Mouse (Mus musculus) embryonic facial prominence, embryonic 14.5 days (tissue): ENCODE measurements around the gene Ndufa7. TPM values are rescaled to one million over a fixed set of nuclear protein-coding genes. Genes with fewer than 3 reads are reported as not detected.
"Not testable (repeated sequence)": the region's sequence is repeated elsewhere in the genome, so short reads cannot be mapped to it uniquely, and the experiment has no call there.

Source experiments
- ATAC-seq: fragments of 200-750 bp; cut with Nextera tagmentation; 2 replicates; pipeline ENCODE4 v1.8.0; 2017; ENCODE audit warnings: low read depth, moderate number of reproducible peaks, moderate TSS enrichment
- DNase-seq: peaks from one replicate; pipeline ENCODE4 v3.0.0-alpha.2; 2015; ENCODE audit warnings: low spot score
- H3K27ac ChIP-seq: fragments of 300-500 bp; sonication (generic); replicated peaks from 2 replicates; pipeline ENCODE4 v1.5.1; 2014; ENCODE audit warnings: low read depth, mild to moderate bottlenecking, low read length, moderate library complexity
- H3K27me3 ChIP-seq: fragments of 300-500 bp; sonication (generic); replicated peaks from 2 replicates; pipeline ENCODE4 v1.6.1; 2014; ENCODE audit warnings: low read length; ENCODE audit not compliant: control insufficient read depth, insufficient read depth
- H3K36me3 ChIP-seq: fragments of 300-500 bp; sonication (generic); 2 replicates; pipeline ENCODE4 v1.6.1; 2014; ENCODE audit warnings: low read length, mixed read lengths; ENCODE audit not compliant: control insufficient read depth, insufficient read depth
- H3K4me1 ChIP-seq: fragments of 300-500 bp; sonication (generic); 2 replicates; pipeline ENCODE4 v1.6.1; 2014; ENCODE audit warnings: antibody characterized with exemption, low read length; ENCODE audit not compliant: control insufficient read depth, insufficient read depth
- H3K4me2 ChIP-seq: fragments of 300-500 bp; sonication (generic); 2 replicates; pipeline ENCODE4 v1.6.1; 2014; ENCODE audit warnings: low read depth, mild to moderate bottlenecking, low read length, moderate library complexity, mixed read lengths
- H3K4me3 ChIP-seq: fragments of 300-500 bp; sonication (generic); 2 replicates; pipeline ENCODE4 v1.5.1; 2014; ENCODE audit warnings: low read depth, mild to moderate bottlenecking, low read length
- H3K9ac ChIP-seq: fragments of 300-500 bp; sonication (generic); 2 replicates; pipeline ENCODE4 v1.6.1; 2014; ENCODE audit warnings: low read depth, mild to moderate bottlenecking, low read length, moderate library complexity, mixed read lengths
- H3K9me3 ChIP-seq: fragments of 300-500 bp; sonication (generic); 2 replicates; pipeline ENCODE4 v1.6.1; 2016; ENCODE audit warnings: low read length; ENCODE audit not compliant: control insufficient read depth
- WGBS: fragments of 180-500 bp; shearing (Covaris S2); extraction: QIAGEN DNeasy Blood & Tissue Kit; methylation state at CpG from one replicate; pipeline ENCODE4 v1.1.7; 2014; 5-methylcytosine and 5-hydroxymethylcytosine counted together
- polyA plus RNA-seq: library from polyadenylated mRNA; unstranded; fragments of >200 nt; fragmentation: Nextera tagmentation; extraction: Ambion mirVana; gene quantifications from 2 replicates; pipeline ENCODE4 v1.2.1, GENCODE M21; 2014

Gene Ndufa7
- polyA plus RNA-seq, 1 experiment from 2014 or later, result 488 TPM

DNA sequence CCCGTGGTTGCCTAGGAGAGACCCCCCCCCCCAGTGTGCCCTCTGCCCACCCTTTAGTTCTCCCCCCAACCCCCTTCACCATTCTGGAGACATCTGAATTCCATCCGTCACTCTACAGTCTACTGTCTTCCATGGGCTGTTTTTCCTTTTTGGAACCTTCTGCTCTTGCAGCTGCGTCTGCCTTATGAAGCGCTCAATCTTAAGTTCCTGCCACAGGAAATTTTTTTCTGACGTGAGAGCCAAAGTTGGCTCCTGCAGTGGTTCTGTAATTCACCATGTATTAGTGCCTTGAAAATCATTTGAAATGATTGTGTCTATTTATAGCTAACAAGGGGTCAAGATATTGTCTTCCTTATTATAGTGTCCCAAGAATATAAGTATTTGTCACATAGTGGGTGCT is 7.8 kb upstream of the Ndufa7 start:
- peak overlapping the region; percentile 89 for H3K4me2 ChIP-seq
- peaks cover 30% of the 10 kb centered on the region for H3K36me3 ChIP-seq
- peaks cover 4% of the 10 kb centered on the region; the same call in 1 of the 2 replicates for H3K4me1 ChIP-seq
- DNase-seq (peak; percentile 20), ATAC-seq (no peak)
- peak overlapping the region; percentile 55 for H3K4me3 ChIP-seq
- no peak overlapping the region for H3K27ac ChIP-seq
- H3K27me3 ChIP-seq, result no peaks in the 10 kb centered on the region
- 56% methylated on average over 5 of the region's 5 CpGs for WGBS
- H3K9me3 ChIP-seq, result no peaks in the 10 kb centered on the region
- H3K9ac ChIP-seq, result no peak overlapping the region

DNA sequence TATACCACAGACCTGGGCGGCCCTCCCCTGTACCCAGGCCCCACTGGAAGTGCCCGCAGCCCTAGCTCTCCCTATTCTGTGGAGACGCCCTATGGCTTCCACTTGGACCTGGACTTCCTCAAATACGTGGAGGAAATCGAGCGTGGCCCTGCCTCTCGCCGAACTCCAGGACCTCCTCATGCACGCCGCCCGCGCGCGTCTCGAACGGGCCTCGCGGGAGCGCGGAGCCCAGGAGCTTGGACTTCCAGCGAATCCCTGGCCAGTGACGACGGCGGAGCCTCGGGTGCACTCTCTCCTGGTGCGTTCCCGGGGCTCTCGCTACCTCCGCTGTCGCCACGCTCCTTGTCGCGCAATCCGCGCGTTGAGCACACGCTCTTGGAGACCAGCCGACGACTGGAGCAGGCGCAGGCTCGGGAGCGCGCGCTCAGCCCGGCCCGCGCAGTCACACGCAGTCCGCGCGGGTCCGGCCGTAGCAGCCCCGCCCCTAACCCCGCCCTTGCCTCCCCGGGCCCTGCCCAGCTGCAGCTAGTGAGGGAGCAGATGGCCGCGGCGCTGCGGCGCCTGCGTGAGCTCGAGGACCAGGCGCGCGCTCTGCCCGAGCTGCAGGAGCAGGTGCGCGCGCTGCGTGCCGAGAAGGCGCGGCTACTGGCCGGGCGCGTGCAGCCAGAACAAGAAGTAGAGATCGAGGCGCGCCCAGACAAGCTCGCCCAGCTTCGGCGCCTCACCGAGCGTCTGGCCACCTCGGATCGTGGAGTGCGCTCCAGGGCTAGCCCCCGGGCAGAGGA is 7.0 kb upstream of the Ndufa7 start:
- H3K36me3 ChIP-seq, result peaks cover 38% of the 10 kb centered on the region
- H3K4me1 ChIP-seq, result peaks cover 4% of the 10 kb centered on the region; the same call in 1 of the 2 replicates
- ATAC-seq (peak; percentile 98), DNase-seq (peak; percentile 98)
- H3K4me3 ChIP-seq, result peak overlapping the region; percentile 55
- peak overlapping the region; percentile 77 for H3K27ac ChIP-seq
- no peaks in the 10 kb centered on the region for H3K27me3 ChIP-seq
- under 1% methylated on average over 75 of the region's 89 CpGs for WGBS
- peak overlapping the region; percentile 72 for H3K9ac ChIP-seq
- no peaks in the 10 kb centered on the region for H3K9me3 ChIP-seq
- H3K4me2 ChIP-seq, result peak overlapping the region; percentile 89

DNA sequence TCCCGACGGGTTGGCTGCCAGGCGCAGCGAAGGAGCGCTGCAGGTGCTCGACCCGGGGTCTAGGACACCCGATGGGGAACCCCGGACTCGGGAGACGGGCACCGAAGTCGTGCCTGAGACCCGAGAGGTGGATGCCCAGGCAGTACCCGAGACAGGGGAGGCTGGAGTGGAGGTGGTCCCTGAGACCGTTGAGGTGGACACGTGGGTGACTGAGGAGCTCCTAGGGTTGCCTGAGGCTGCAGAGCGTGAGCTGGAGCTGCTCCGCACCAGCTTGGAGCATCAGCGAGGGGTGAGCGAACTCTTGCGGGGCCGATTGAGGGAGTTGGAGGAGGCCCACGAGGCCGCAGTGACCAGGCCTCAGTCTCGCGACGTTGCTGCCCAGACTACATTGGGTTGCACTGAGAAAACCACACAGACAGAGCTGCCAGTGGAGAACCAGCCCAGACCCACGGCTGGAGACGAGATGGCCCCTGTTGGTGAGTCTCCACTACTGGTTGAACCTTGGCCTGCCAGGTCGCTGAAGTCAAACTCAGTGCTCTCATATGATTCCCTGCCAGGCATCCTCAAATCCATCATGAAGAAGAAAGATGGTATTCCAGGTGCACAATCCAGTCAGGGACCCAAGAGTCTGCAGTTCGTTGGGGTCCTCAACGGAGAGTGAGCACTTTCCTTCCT is 6.3 kb upstream of the Ndufa7 start:
- 19% methylated on average over 33 of the region's 33 CpGs for WGBS
- DNase-seq (peak; percentile 16), ATAC-seq (peak; percentile 41; the same call in 1 of the 2 replicates)
- H3K36me3 ChIP-seq, result peaks cover 45% of the 10 kb centered on the region
- no peaks in the 10 kb centered on the region for H3K9me3 ChIP-seq
- peak overlapping the region; percentile 55 for H3K4me3 ChIP-seq
- H3K27me3 ChIP-seq, result no peaks in the 10 kb centered on the region
- peak overlapping the region; percentile 72 for H3K9ac ChIP-seq
- H3K4me1 ChIP-seq, result peaks cover 9% of the 10 kb centered on the region
- peak overlapping the region; percentile 77 for H3K27ac ChIP-seq
- peak overlapping the region; percentile 89 for H3K4me2 ChIP-seq

DNA sequence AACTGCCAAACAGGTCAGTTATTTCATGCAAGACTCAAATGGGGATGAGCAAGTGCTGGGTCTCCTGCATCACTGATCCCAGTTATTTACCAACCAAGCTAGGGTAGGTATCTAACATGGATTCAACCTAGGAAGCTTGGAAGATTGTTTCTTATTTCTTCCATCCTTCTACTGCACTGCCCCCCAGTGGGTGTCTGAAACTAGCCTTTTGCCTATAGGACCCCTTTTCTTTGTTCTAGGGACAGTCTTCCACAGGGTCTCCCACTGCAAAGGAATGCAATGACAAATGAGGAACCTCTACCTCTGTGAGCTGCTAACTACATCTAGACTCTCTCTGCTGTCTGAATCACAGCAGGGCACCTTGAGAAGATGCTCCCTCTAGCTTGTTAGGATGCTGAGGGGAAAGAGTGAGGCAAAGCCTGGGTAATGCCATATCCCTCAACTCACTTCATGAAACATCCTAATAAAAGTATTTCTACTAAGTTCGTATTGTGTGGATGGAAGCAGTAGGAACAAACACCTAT is 1.9 kb upstream of the Ndufa7 start:
- H3K27me3 ChIP-seq, result no peaks in the 10 kb centered on the region
- H3K9me3 ChIP-seq, result no peaks in the 10 kb centered on the region
- 75% methylated on average over 1 of the region's 1 CpGs for WGBS
- peak overlapping the region; percentile 88 for H3K9ac ChIP-seq
- DNase-seq (no peak), ATAC-seq (no peak)
- peaks cover 52% of the 10 kb centered on the region for H3K36me3 ChIP-seq
- peak overlapping the region; percentile 68; the same call in 1 of the 2 replicates for H3K4me3 ChIP-seq
- peaks cover 19% of the 10 kb centered on the region for H3K4me1 ChIP-seq
- H3K27ac ChIP-seq, result no peak overlapping the region
- H3K4me2 ChIP-seq, result peak overlapping the region; percentile 74; the same call in 1 of the 2 replicates

DNA sequence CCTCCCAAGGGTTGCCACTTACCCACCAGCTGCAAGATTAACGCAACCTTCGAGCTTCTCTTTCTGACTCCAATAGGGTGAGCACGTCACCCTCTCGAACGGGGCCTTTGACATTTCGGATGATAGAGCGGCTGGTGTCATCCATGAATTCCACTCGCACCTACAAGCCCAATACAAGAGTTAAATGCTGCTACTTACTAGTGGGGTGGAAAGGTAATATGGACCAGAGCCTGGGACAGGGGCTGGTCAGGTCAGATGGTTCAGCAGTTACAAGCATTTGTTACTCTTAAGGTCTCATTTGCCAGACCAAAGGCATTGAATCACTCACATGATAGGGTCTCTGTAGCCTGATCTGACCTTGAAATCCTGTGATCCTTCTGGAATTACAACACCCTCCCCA is 1.2 kb upstream of the Ndufa7 start:
- H3K4me1 ChIP-seq, result peaks cover 16% of the 10 kb centered on the region
- peaks cover 58% of the 10 kb centered on the region for H3K36me3 ChIP-seq
- peak overlapping the region; percentile 88 for H3K9ac ChIP-seq
- 81% methylated on average over 8 of the region's 8 CpGs for WGBS
- 0 out of 2 replicates have a peak overlapping the region, but pooled peaks have one; percentile 1 for H3K27ac ChIP-seq
- peak overlapping the region; percentile 74 for H3K4me2 ChIP-seq
- DNase-seq, H3K9me3 ChIP-seq, H3K27me3 ChIP-seq, ATAC-seq: not testable (repeated sequence)
- peak overlapping the region; percentile 68 for H3K4me3 ChIP-seq

DNA sequence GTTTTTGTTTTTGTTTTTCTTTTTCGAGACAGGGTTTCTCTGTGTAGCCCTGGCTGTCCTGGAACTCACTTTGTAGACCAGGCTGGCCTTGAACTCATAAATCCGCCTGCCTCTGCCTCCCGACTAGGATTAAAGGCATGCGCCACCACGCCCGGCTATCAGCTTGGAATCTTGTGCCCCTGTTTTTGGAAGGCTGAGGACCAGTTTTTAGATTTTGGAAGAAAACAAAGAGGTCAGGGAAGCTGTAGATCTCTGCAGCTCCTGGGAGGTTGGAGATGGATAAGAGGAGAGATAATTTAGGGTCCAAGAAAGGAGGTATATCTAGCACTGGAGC is 592 bp downstream of the Ndufa7 start:
- not testable (repeated sequence) for H3K9me3 ChIP-seq, H3K27me3 ChIP-seq, ATAC-seq, DNase-seq
- peak overlapping the region; percentile 57 for H3K4me2 ChIP-seq
- H3K27ac ChIP-seq, result peak overlapping the region; percentile 95
- peaks cover 56% of the 10 kb centered on the region for H3K36me3 ChIP-seq
- peak overlapping the region; percentile 68 for H3K4me3 ChIP-seq
- peak overlapping the region; percentile 88 for H3K9ac ChIP-seq
- H3K4me1 ChIP-seq, result peaks cover 15% of the 10 kb centered on the region
- 7% methylated on average over 6 of the region's 6 CpGs for WGBS

DNA sequence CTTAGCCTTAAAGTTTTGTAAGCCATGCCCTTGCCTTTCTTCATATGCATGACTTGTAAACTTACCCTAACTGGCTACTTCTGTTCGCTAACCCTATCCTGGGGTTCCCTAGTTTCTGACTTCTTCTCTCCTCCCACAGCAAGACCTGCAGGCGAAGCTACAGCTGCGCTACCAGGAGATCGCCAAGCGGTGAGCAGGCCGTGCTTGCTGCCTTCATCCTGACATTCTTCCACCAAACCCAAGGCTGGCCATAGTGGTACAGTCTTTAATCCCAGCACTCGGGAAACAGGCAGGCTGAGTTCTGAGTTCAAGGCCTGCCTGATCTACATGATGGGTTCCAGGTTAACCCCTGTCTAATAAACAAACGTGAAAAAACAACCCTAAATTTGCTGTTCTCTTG is 1.1 kb downstream of the Ndufa7 start:
- H3K27me3 ChIP-seq, result no peaks in the 10 kb centered on the region
- DNase-seq, result no peak
- ATAC-seq, result no peak
- 85% methylated on average over 8 of the region's 8 CpGs for WGBS
- peaks cover 15% of the 10 kb centered on the region for H3K4me1 ChIP-seq
- H3K4me3 ChIP-seq, result peak overlapping the region; percentile 68
- H3K9ac ChIP-seq, result peak overlapping the region; percentile 88; the same call in 1 of the 2 replicates
- H3K36me3 ChIP-seq, result peaks cover 56% of the 10 kb centered on the region
- no peaks in the 10 kb centered on the region for H3K9me3 ChIP-seq
- peak overlapping the region; percentile 57 for H3K4me2 ChIP-seq
- 0 out of 2 replicates have a peak overlapping the region, but pooled peaks have one; percentile 95 for H3K27ac ChIP-seq

DNA sequence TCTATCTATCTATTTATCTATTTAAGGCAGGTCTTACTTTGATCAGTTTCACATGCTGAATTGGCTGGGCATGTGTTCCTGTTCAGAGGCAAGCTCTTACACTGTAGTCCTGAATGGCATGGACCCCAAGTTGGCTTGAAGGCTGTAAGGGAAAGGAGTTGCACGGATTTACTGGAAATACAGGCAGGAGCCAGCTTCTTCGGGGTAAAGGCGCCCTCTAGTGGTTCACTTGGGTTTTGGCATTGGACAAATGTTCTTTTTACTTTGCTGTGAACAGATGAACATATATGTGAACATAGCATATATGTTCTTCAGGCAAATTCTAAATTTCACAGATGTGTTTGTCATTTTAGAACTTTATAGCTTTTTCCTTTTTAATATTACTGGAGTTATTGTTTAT is 2.5 kb downstream of the Ndufa7 start:
- Histone ChIP-seq H3K9ac (no peak overlapping the region), H3K4me2 (no peak overlapping the region), H3K36me3 (peaks cover 56% of the 10 kb centered on the region), H3K4me1 (peaks cover 15% of the 10 kb centered on the region), H3K27me3 (no peaks in the 10 kb centered on the region), H3K27ac (no peak overlapping the region), H3K4me3 (no peak overlapping the region), H3K9me3 (no peaks in the 10 kb centered on the region)
- 1% methylated on average over 3 of the region's 3 CpGs for WGBS
- peak; percentile 85 for DNase-seq
- no peak for ATAC-seq
